Mouse (Mus musculus) small intestine, adult 2 months (tissue): Measurements from ENCODE around the gene Bfsp2. TPM values are rescaled to one million over a fixed set of nuclear protein-coding genes. Genes with fewer than 3 reads are reported as not detected.

Source experiments
- H3K27ac ChIP-seq: fragments of 200-500 bp; 2 replicates; pipeline ENCODE4 v1.5.1; 2012; ENCODE audit warnings: low read depth, low read length, control low read depth, inconsistent platforms; ENCODE audit not compliant: insufficient read depth
- H3K27me3 ChIP-seq: fragments of 200-500 bp; 2 replicates; pipeline ENCODE4 v1.6.1; 2012; ENCODE audit warnings: mild to moderate bottlenecking, moderate library complexity, low read length, inconsistent platforms; ENCODE audit not compliant: control insufficient read depth, insufficient read depth
- H3K36me3 ChIP-seq: fragments of 200-500 bp; 2 replicates; pipeline ENCODE4 v1.6.1; 2012; ENCODE audit warnings: mild to moderate bottlenecking, low read length, control low read depth, inconsistent platforms; ENCODE audit not compliant: control insufficient read depth, insufficient read depth
- H3K4me1 ChIP-seq: fragments of 200-500 bp; 2 replicates; pipeline ENCODE4 v1.6.1; 2012; ENCODE audit warnings: low read length, inconsistent platforms, mixed read lengths; ENCODE audit not compliant: control insufficient read depth, insufficient read depth, insufficient read length
- H3K4me3 ChIP-seq: fragments of 200-500 bp; 2 replicates; pipeline ENCODE4 v1.5.1; 2012; ENCODE audit warnings: low read depth, mild to moderate bottlenecking, control low read depth, inconsistent platforms, low read length, moderate library complexity
- CTCF ChIP-seq: fragments of 200-500 bp; IDR thresholded peaks from 2 replicates; pipeline ENCODE4 v1.5.1; 2012; ENCODE audit warnings: low read depth, mild to moderate bottlenecking, control low read depth, inconsistent platforms, low read length, moderate library complexity, mixed read lengths; ENCODE audit not compliant: insufficient replicate concordance, insufficient read length; ENCODE audit errors: extremely low read depth
- POLR2A ChIP-seq: fragments of 200-500 bp; IDR thresholded peaks from 2 replicates; pipeline ENCODE4 v1.6.1; 2012; ENCODE audit warnings: low read depth, mild to moderate bottlenecking, control low read depth, inconsistent platforms, low read length, moderate library complexity
- WGBS: fragments of 180-500 bp; shearing (Covaris S2); methylation state at CpG from one replicate; pipeline ENCODE4 v1.1.7; 2018; 5-methylcytosine and 5-hydroxymethylcytosine counted together
- polyA plus RNA-seq: library from polyadenylated mRNA; depleted of rRNA; stranded (reverse); fragments of >200 nt; gene quantifications from 2 replicates; pipeline ENCODE4 v1.2.3, GENCODE M21; 2012

The Bfsp2 gene
- polyA plus RNA-seq, 1 experiment = 1.1 TPM

DNA sequence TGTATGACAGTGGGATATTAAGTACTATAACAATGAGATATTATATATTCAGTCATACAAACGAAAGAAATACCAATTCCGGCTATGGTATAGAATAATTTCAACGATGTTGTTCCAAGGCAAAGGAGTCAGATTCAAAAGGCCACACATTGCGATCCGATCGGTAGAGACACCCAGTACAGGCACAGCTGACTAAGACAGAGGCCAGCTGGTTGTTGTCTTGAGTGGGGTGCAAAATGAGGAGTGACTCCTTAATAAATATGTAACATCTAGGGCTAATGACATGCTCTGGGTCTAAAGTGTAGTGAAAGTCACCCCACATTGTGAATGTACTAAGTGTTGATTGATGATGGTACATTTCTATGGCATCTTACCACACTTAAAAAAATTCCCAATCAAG lies 91.0 kb downstream of the Bfsp2 start:
- TF ChIP-seq CTCF (no peak), POLR2A (no peak)
- H3K27ac ChIP-seq = no peak overlapping the region
- no peak overlapping the region for H3K4me3 ChIP-seq
- H3K27me3 ChIP-seq = no peaks in the 10 kb centered on the region
- H3K36me3 ChIP-seq = no peaks in the 10 kb centered on the region
- 92% methylated on average over 6 of the region's 6 CpGs for WGBS
- no peaks in the 10 kb centered on the region for H3K4me1 ChIP-seq

DNA sequence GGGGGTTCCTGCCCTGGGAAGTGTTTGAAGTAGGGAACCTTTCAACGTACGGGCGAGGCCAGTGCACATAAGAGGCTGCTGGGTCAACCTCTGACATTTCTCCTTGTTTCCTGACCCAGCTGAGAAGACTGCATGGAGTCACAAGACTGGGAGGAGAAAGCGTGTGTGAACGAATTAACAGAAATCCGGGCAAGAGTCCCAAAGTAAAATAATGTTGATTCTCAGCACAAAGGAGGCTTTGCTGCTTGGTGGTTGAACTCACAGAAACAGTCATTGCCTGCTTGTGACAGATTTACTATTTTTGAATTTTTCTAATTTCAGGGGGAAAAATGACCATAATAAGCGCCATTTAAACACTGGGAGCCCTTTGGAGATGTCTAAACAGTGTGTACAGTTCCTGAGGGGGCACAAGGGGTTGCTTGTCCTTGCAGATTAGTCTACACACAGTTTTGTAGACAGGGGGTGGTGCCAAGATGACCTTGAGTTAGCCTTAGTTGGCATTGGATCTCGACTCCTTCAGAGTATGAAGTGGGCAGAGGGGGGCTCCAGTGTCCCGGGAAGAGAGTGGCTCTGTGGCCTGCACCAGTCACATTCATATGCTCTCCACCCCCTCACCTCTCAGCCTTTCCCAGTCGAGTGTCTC lies 93.1 kb downstream of the Bfsp2 start:
- Histone ChIP-seq H3K4me1 (no peaks in the 10 kb centered on the region), H3K36me3 (no peaks in the 10 kb centered on the region), H3K27ac (no peak overlapping the region), H3K4me3 (no peak overlapping the region), H3K27me3 (no peaks in the 10 kb centered on the region)
- WGBS = 64% methylated on average over 10 of the region's 10 CpGs
- TF ChIP-seq CTCF (no peak), POLR2A (no peak)

GRCm38 (mm10) chr9:103386573-103386972 lies 93.6 kb downstream of the Bfsp2 start:
- H3K27ac ChIP-seq = no peak overlapping the region
- no peaks in the 10 kb centered on the region for H3K27me3 ChIP-seq
- WGBS = 73% methylated on average over 5 of the region's 5 CpGs
- H3K4me3 ChIP-seq = no peak overlapping the region
- no peaks in the 10 kb centered on the region for H3K4me1 ChIP-seq
- TF ChIP-seq POLR2A (no peak), CTCF (no peak)
- no peaks in the 10 kb centered on the region for H3K36me3 ChIP-seq

GRCm38 (mm10) chr9:103385600-103385999 lies 94.6 kb downstream of the Bfsp2 start:
- H3K36me3 ChIP-seq = no peaks in the 10 kb centered on the region
- H3K27me3 ChIP-seq = no peaks in the 10 kb centered on the region
- H3K27ac ChIP-seq = no peak overlapping the region
- TF ChIP-seq POLR2A (no peak), CTCF (no peak)
- 8% methylated on average over 1 of the region's 1 CpGs for WGBS
- no peak overlapping the region for H3K4me3 ChIP-seq
- H3K4me1 ChIP-seq = no peaks in the 10 kb centered on the region

DNA sequence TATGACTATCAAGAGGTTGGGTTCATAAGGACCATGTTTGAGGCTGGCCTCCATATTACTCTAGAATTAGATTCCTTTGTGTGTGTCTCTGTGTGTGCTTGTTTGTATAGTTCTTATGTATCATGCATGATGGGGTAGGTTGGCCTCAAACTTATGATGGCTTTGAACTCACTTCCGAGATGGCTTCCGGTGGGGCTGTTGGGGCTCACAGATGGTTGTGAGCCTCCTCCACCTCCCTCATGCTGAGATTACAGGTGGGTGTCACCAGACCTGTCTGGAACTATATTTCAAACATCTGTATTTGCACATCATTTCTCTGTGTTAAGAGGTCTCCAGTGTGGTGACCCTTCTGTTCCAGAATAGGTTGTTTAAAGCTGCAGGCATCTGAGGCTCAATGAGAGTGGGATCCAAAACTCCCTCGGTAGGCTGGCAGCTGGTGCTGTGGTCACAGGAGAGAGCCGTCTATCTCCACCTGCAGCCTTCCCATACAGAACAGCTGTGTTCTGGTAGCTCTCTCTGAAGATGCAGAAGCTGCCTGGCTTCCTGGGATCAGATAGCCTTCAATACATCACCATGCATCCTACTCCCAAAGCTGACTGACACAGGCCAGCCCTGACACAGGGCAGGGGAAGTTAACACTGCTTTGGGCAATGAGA lies 96.0 kb downstream of the Bfsp2 start:
- Histone ChIP-seq H3K4me1 (no peaks in the 10 kb centered on the region), H3K27me3 (no peaks in the 10 kb centered on the region), H3K27ac (no peak overlapping the region), H3K36me3 (no peaks in the 10 kb centered on the region), H3K4me3 (no peak overlapping the region)
- WGBS = 79% methylated on average over 4 of the region's 4 CpGs
- TF ChIP-seq CTCF = no peak
- no peak for TF ChIP-seq POLR2A

GRCm38 (mm10) chr9:103383576-103383975 lies 96.6 kb downstream of the Bfsp2 start:
- no peak overlapping the region for H3K4me3 ChIP-seq

DNA sequence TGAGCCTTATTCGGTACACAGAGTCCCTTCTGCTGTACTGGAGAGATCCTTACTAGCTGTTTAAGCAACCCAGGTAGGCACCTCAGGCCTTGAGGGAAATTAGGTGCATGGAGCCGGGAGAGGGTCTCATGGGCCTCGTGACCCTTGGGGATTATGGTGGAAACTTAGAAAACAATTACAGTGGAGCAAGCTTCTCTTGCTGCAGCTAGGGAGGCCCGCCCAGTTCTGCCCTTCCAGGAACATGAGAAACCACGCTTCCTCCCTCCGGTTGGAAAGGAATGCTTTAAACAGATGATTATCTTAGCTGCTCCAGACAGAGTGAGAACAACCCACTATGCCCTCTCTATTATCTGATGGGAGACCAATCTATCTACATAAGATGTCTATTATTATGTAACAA lies 97.2 kb downstream of the Bfsp2 start:
- TF ChIP-seq POLR2A (no peak), CTCF (no peak)
- H3K4me1 ChIP-seq = no peaks in the 10 kb centered on the region
- 43% methylated on average over 6 of the region's 6 CpGs for WGBS
- no peak overlapping the region for H3K4me3 ChIP-seq
- no peaks in the 10 kb centered on the region for H3K27me3 ChIP-seq
- no peaks in the 10 kb centered on the region for H3K36me3 ChIP-seq
- no peak overlapping the region; the same call in 1 of the 2 replicates for H3K27ac ChIP-seq

More at GRCm38 (mm10) chr9:103383576-103383975, 96.6 kb downstream of the Bfsp2 start:
- no peak for TF ChIP-seq POLR2A
- TF ChIP-seq CTCF = no peak
- Histone ChIP-seq H3K4me1 (no peaks in the 10 kb centered on the region), H3K36me3 (no peaks in the 10 kb centered on the region), H3K27ac (no peak overlapping the region), H3K27me3 (no peaks in the 10 kb centered on the region)
- WGBS = 81% methylated on average over 1 of the region's 1 CpGs
